Mouse (Mus musculus) gastrocnemius, postnatal 25 days (tissue): ENCODE data around the gene Gm14151. TPM values are rescaled to one million over a fixed set of nuclear protein-coding genes. Genes with fewer than 3 reads are reported as not detected.
"Not testable (repeated sequence)": the region's sequence is repeated elsewhere in the genome, so short reads cannot be mapped to it uniquely, and the experiment has no call there.

Experiments used
- DNase-seq: peaks from one replicate; pipeline ENCODE4 v3.0.0; 2022
- long read RNA-seq, 2 experiments: library from polyadenylated mRNA; stranded (forward); transcript quantifications; one replicate each; pipeline ENCODE4 v2.0.0; 2021
- total RNA-seq, 2 experiments: library from RNA; stranded (reverse); gene quantifications; 1 replicate in 1 of 2; 2 replicates in 1 of 2; pipeline ENCODE4 v1.2.3; 2021

The Gm14151 gene
- not detected for total RNA-seq
- long read RNA-seq, experiment 1, result 0 reads
- long read RNA-seq, experiment 2, result 0 reads

- DNase-seq, result not testable (repeated sequence)
Observed at GRCm38 (mm10) chr2:151092250-151092649, at the start of gene Gm14151. TSS of gene Gm14151 (minus strand) at chr2:151092350.

GRCm38 (mm10) chr2:151097945-151098344 lies 5.8 kb upstream of the Gm14151 start, which contains the start of gene Gm14147:
TSS of gene Gm14147 (plus strand) at chr2:151098245.
- not testable (repeated sequence) for DNase-seq

GRCm38 (mm10) chr2:151056637-151057036 lies 35.5 kb downstream of the Gm14151 start:
- no peak for DNase-seq

- DNase-seq, result no peak
Observed at GRCm38 (mm10) chr2:151040411-151040810, 51.7 kb downstream of the Gm14151 start.

- DNase-seq, result no peak
Observed at GRCm38 (mm10) chr2:151039726-151040125, 52.4 kb downstream of the Gm14151 start.

GRCm38 (mm10) chr2:151039232-151039695 lies 52.9 kb downstream of the Gm14151 start, which contains the start of the genes Ninl and Nanp:
TSS of gene Ninl (minus strand) at chr2:151039382.
TSS of gene Nanp (minus strand) at chr2:151039398.
- peak; percentile 92 for DNase-seq

- DNase-seq, result no peak
Observed at GRCm38 (mm10) chr2:151038811-151039222, 53.3 kb downstream of the Gm14151 start.

GRCm38 (mm10) chr2:151037876-151038552 lies 54.1 kb downstream of the Gm14151 start:
- DNase-seq, result no peak

- no peak for DNase-seq
Observed at GRCm38 (mm10) chr2:151037292-151037691, 54.9 kb downstream of the Gm14151 start.

Other genes starting within 250 kb of the Gm14151 start
- gene Abhd12, start 187.6 kb downstream of the Gm14151 start, total RNA-seq, result 10 to 100 TPM; 24.7 to 24.8 TPM
- 1 to 10 TPM; 1.6 to 2.3 TPM for gene Gins1, start 186.9 kb downstream of the Gm14151 start, total RNA-seq
- under 1 TPM; 0.29 to 0.43 TPM for gene Ninl, start 53.0 kb downstream of the Gm14151 start, total RNA-seq
- 1 to 10 TPM; 3.3 to 3.4 TPM for gene Nanp, start 53.0 kb downstream of the Gm14151 start, total RNA-seq
- not detected for gene Gm14147, start 5.9 kb upstream of the Gm14151 start, total RNA-seq